Mouse (Mus musculus): Measurements from ENCODE around the gene Adra1d. TPM values are rescaled to one million over a fixed set of nuclear protein-coding genes. Genes with fewer than 3 reads are reported as not detected.

Gene Adra1d
- polyA plus RNA-seq (2014; fragmentation: Nextera tagmentation; extraction: Ambion mirVana), result 0.23 and 0.56 TPM in 2 replicates

- WGBS, result under 1% methylated on average over 76 of the region's 82 CpGs
- peaks cover 75% of the 10 kb centered on the region for H3K27me3 ChIP-seq (ENCODE audit: control insufficient read depth, insufficient read depth, low read length)
Observed at GRCm38 (mm10) chr2:131561891-131562585, at the start of gene Adra1d. TSS of gene Adra1d (minus strand) at chr2:131562283.

GRCm38 (mm10) chr2:131601881-131602280 lies 39.8 kb upstream of the Adra1d start:
- 0 out of 2 replicates have a peak, but pooled peaks cover 4% of the 10 kb centered on the region for H3K4me1 ChIP-seq (replicated peaks; ENCODE audit: control insufficient read depth, insufficient read depth, low read length)
- no peaks in the 10 kb centered on the region for H3K27me3 ChIP-seq (ENCODE audit: control insufficient read depth, insufficient read depth, low read length)
- H3K9me3 ChIP-seq (ENCODE audit: control insufficient read depth, low read length), result no peaks in the 10 kb centered on the region
- no peak overlapping the region for H3K9ac ChIP-seq
- no peak overlapping the region for H3K4me2 ChIP-seq (replicated peaks)
- H3K4me3 ChIP-seq (replicated peaks; ENCODE audit: low read length), result no peak overlapping the region
- H3K27ac ChIP-seq, result no peak overlapping the region
- H3K36me3 ChIP-seq (replicated peaks; ENCODE audit: control insufficient read depth, insufficient read depth), result no peaks in the 10 kb centered on the region
- no peak for ATAC-seq (ENCODE audit: low FRiP score)
- no peak for DNase-seq (ENCODE audit: low spot score)
- WGBS, result 52% methylated on average over 2 of the region's 2 CpGs

More at GRCm38 (mm10) chr2:131561891-131562585, at the start of gene Adra1d:
- no peaks in the 10 kb centered on the region for H3K36me3 ChIP-seq (replicated peaks; ENCODE audit: control insufficient read depth, insufficient read depth)
- H3K4me1 ChIP-seq (replicated peaks; ENCODE audit: control insufficient read depth, insufficient read depth, low read length), result peaks cover 13% of the 10 kb centered on the region
- H3K4me3 ChIP-seq (replicated peaks; ENCODE audit: low read length), result peak within 1 kb of the TSS; percentile 45
- no peak for DNase-seq (ENCODE audit: low spot score)
- no peak within 1 kb of the TSS for H3K27ac ChIP-seq
- ATAC-seq (ENCODE audit: low FRiP score), result peak; percentile 57; the same call in 1 of the 2 replicates
- H3K9ac ChIP-seq, result peak within 1 kb of the TSS; percentile 46
- peak within 1 kb of the TSS; percentile 80 for H3K4me2 ChIP-seq (replicated peaks)
- no peaks in the 10 kb centered on the region for H3K9me3 ChIP-seq (ENCODE audit: control insufficient read depth, low read length)

- no peak for DNase-seq (ENCODE audit: low spot score)
- no peak overlapping the region for H3K27ac ChIP-seq
- no peak overlapping the region for H3K4me3 ChIP-seq (replicated peaks; ENCODE audit: low read length)
- H3K9me3 ChIP-seq (ENCODE audit: control insufficient read depth, low read length), result no peaks in the 10 kb centered on the region
- ATAC-seq (ENCODE audit: low FRiP score), result no peak
- H3K27me3 ChIP-seq (ENCODE audit: control insufficient read depth, insufficient read depth, low read length), result no peaks in the 10 kb centered on the region
- no peak overlapping the region for H3K9ac ChIP-seq
- no peak overlapping the region for H3K4me2 ChIP-seq (replicated peaks)
- no peaks in the 10 kb centered on the region for H3K4me1 ChIP-seq (replicated peaks; ENCODE audit: control insufficient read depth, insufficient read depth, low read length)
- WGBS, result 87% methylated on average over 6 of the region's 6 CpGs
- no peaks in the 10 kb centered on the region for H3K36me3 ChIP-seq (replicated peaks; ENCODE audit: control insufficient read depth, insufficient read depth)
Observed at GRCm38 (mm10) chr2:131594871-131595270, 32.8 kb upstream of the Adra1d start.

GRCm38 (mm10) chr2:131587521-131587920 lies 25.4 kb upstream of the Adra1d start:
- no peaks in the 10 kb centered on the region for H3K4me1 ChIP-seq (replicated peaks; ENCODE audit: control insufficient read depth, insufficient read depth, low read length)
- no peak for ATAC-seq (ENCODE audit: low FRiP score)
- no peak overlapping the region for H3K9ac ChIP-seq
- 81% methylated on average over 2 of the region's 2 CpGs for whole genome bisulfite sequencing
- H3K9me3 ChIP-seq (ENCODE audit: control insufficient read depth, low read length), result no peaks in the 10 kb centered on the region
- DNase-seq (ENCODE audit: low spot score), result no peak
- no peaks in the 10 kb centered on the region for H3K27me3 ChIP-seq (ENCODE audit: control insufficient read depth, insufficient read depth, low read length)
- no peak overlapping the region for H3K27ac ChIP-seq
- no peak overlapping the region for H3K4me3 ChIP-seq (replicated peaks; ENCODE audit: low read length)
- H3K36me3 ChIP-seq (replicated peaks; ENCODE audit: control insufficient read depth, insufficient read depth), result no peaks in the 10 kb centered on the region
- H3K4me2 ChIP-seq (replicated peaks), result no peak overlapping the region

GRCm38 (mm10) chr2:131581506-131581905 lies 19.4 kb upstream of the Adra1d start:
- H3K27me3 ChIP-seq (ENCODE audit: control insufficient read depth, insufficient read depth, low read length), result no peaks in the 10 kb centered on the region
- H3K9ac ChIP-seq, result no peak overlapping the region
- no peak overlapping the region for H3K4me2 ChIP-seq (replicated peaks)
- H3K36me3 ChIP-seq (replicated peaks; ENCODE audit: control insufficient read depth, insufficient read depth), result no peaks in the 10 kb centered on the region
- H3K27ac ChIP-seq, result no peak overlapping the region
- H3K4me1 ChIP-seq (replicated peaks; ENCODE audit: control insufficient read depth, insufficient read depth, low read length), result no peaks in the 10 kb centered on the region
- DNase-seq (ENCODE audit: low spot score) (no peak), ATAC-seq (ENCODE audit: low FRiP score) (no peak)
- no peaks in the 10 kb centered on the region for H3K9me3 ChIP-seq (ENCODE audit: control insufficient read depth, low read length)
- 89% methylated on average over 2 of the region's 2 CpGs for WGBS
- no peak overlapping the region for H3K4me3 ChIP-seq (replicated peaks; ENCODE audit: low read length)

- Histone ChIP-seq H3K4me1 (replicated peaks; ENCODE audit: control insufficient read depth, insufficient read depth, low read length) (peaks cover 13% of the 10 kb centered on the region), H3K27ac (no peak overlapping the region), H3K4me2 (replicated peaks) (peak overlapping the region; percentile 80), H3K4me3 (replicated peaks; ENCODE audit: low read length) (peak overlapping the region; percentile 45), H3K27me3 (ENCODE audit: control insufficient read depth, insufficient read depth, low read length) (peaks cover 75% of the 10 kb centered on the region), H3K36me3 (replicated peaks; ENCODE audit: control insufficient read depth, insufficient read depth) (no peaks in the 10 kb centered on the region), H3K9ac (peak overlapping the region; percentile 46), H3K9me3 (ENCODE audit: control insufficient read depth, low read length) (no peaks in the 10 kb centered on the region)
- under 1% methylated on average over 30 of the region's 30 CpGs for WGBS
- ATAC-seq (ENCODE audit: low FRiP score), result peak; percentile 65
- peak; percentile 71 for DNase-seq (ENCODE audit: low spot score)
Observed at GRCm38 (mm10) chr2:131562586-131563122, 571 bp upstream of the Adra1d start.

GRCm38 (mm10) chr2:131561344-131561870 lies 676 bp downstream of the Adra1d start:
- Histone ChIP-seq H3K9ac (no peak overlapping the region), H3K4me1 (replicated peaks; ENCODE audit: control insufficient read depth, insufficient read depth, low read length) (peaks cover 13% of the 10 kb centered on the region), H3K4me3 (replicated peaks; ENCODE audit: low read length) (peak overlapping the region; percentile 45), H3K27me3 (ENCODE audit: control insufficient read depth, insufficient read depth, low read length) (peaks cover 81% of the 10 kb centered on the region), H3K27ac (no peak overlapping the region), H3K36me3 (replicated peaks; ENCODE audit: control insufficient read depth, insufficient read depth) (no peaks in the 10 kb centered on the region), H3K9me3 (ENCODE audit: control insufficient read depth, low read length) (no peaks in the 10 kb centered on the region), H3K4me2 (replicated peaks) (peak overlapping the region; percentile 80)
- peak; percentile 12; the same call in 1 of the 2 replicates for ATAC-seq (ENCODE audit: low FRiP score)
- WGBS, result 3% methylated on average over 33 of the region's 33 CpGs
- DNase-seq (ENCODE audit: low spot score), result no peak

DNA sequence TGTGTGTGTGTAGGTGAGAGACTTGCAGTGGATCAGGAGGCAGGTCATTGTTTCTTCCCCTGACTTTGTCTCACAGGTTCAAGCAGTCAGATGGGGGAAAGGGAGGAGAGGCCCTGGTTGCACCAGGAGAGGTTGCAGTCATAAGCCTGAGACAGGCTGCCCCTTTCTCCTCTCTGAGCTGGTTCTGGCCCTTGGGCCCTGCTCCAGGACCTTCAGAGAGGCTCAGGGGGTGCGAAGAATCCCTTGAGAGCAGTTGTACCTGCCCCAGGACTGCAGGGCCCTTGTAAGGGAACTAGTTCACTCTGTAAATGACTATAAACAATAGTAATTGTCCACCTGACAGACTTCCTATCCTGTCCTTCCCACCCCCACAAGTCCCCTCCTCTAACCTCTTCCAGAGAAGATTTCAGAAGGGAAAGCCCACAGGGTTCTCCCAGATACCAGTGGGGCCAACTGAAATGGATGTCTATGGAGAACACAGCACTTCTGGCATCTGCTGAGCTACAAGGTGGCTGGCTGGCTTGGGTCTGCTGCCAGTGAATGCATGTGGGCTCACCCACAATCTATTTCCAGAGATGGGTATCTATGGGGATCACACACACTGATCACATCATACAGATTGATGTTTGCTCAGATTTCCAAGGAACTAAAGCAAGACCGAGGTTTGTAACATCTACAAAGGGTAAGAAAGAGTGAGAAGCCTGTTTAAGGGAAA lies 1.7 kb downstream of the Adra1d start:
- no peaks in the 10 kb centered on the region for H3K9me3 ChIP-seq (ENCODE audit: control insufficient read depth, low read length)
- no peak for ATAC-seq (ENCODE audit: low FRiP score)
- 39% methylated on average over 2 of the region's 2 CpGs for WGBS
- no peaks in the 10 kb centered on the region for H3K36me3 ChIP-seq (replicated peaks; ENCODE audit: control insufficient read depth, insufficient read depth)
- peaks cover 75% of the 10 kb centered on the region for H3K27me3 ChIP-seq (ENCODE audit: control insufficient read depth, insufficient read depth, low read length)
- peaks cover 13% of the 10 kb centered on the region for H3K4me1 ChIP-seq (replicated peaks; ENCODE audit: control insufficient read depth, insufficient read depth, low read length)
- H3K4me2 ChIP-seq (replicated peaks), result no peak overlapping the region; the same call in 1 of the 2 replicates
- H3K27ac ChIP-seq, result no peak overlapping the region
- no peak overlapping the region for H3K4me3 ChIP-seq (replicated peaks; ENCODE audit: low read length)
- DNase-seq (ENCODE audit: low spot score), result no peak
- no peak overlapping the region for H3K9ac ChIP-seq

DNA sequence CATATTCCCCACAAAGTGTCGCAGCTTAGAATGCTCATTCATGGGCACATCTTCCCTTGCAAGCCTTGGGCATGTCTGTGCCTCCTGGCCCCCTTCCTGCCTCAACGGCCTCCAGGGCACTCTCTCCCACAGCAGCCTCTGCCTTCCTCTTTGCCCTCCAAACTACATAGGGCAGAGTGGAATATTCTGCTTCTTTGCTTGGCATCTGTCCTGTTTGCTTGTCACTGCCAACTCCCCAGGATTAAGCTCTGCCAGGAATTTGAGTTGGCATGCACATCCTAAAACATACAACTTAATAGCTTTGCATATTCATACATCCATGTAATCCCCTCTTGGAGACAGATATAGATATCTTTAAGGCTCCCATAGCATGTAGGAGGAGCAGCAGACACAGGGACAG lies 4.2 kb downstream of the Adra1d start:
- H3K27ac ChIP-seq, result no peak overlapping the region
- no peaks in the 10 kb centered on the region for H3K36me3 ChIP-seq (replicated peaks; ENCODE audit: control insufficient read depth, insufficient read depth)
- H3K27me3 ChIP-seq (ENCODE audit: control insufficient read depth, insufficient read depth, low read length), result peaks cover 54% of the 10 kb centered on the region
- no peak overlapping the region for H3K4me3 ChIP-seq (replicated peaks; ENCODE audit: low read length)
- 86% methylated on average over 2 of the region's 2 CpGs for WGBS
- H3K9ac ChIP-seq, result no peak overlapping the region
- no peak for DNase-seq (ENCODE audit: low spot score)
- H3K4me2 ChIP-seq (replicated peaks), result no peak overlapping the region
- H3K4me1 ChIP-seq (replicated peaks; ENCODE audit: control insufficient read depth, insufficient read depth, low read length), result peaks cover 13% of the 10 kb centered on the region
- no peak for ATAC-seq (ENCODE audit: low FRiP score)
- no peaks in the 10 kb centered on the region for H3K9me3 ChIP-seq (ENCODE audit: control insufficient read depth, low read length)
